Mouse (Mus musculus) spleen, embryonic (tissue): ENCODE measurements around the gene Grm3.

Source experiments
- CTCF ChIA-PET: fragments of 350-600 bp; sonication (Branson Sonifier 250); formaldehyde crosslinking; loops from one replicate; lab custom pipeline; 2022; lab: Charles Lee

Grm3 gene

DNA sequence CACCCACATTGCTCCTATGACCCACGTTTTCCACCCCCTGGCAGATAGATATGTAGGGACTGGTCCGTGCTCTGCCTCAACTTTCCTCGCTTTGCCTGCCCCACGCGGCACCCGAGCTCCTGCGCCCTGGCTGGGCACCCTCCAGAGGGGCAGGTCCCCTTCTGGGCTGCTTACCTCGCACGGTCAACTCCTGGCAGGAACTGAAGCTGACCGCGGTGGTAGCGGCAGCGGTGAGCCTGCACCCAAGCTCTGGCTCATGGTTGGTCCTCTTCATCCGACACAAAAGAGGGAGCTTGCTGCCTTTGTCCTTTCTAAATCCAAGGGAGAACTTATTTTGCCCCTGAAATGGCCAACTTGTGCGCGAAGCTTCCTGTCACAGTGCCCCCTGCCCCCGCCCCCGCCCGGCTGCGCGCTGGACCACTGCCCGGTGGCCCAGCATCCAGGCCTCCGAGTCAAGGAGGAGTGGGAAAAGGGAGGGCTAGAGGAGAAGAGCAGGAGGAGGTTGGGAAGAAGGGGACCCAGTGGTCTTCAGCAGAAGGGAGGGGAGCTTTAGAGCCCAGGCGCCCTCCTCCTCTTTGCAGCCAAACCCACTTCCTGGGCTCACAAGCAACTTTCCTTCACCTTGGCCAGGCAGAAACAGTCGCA, at the start of gene Grm3:
Gene Grm3, minus strand, starts transcription at position 215 of the 645 bp plus-strand sequence.
- CTCF ChIA-PET: no interaction called here

DNA sequence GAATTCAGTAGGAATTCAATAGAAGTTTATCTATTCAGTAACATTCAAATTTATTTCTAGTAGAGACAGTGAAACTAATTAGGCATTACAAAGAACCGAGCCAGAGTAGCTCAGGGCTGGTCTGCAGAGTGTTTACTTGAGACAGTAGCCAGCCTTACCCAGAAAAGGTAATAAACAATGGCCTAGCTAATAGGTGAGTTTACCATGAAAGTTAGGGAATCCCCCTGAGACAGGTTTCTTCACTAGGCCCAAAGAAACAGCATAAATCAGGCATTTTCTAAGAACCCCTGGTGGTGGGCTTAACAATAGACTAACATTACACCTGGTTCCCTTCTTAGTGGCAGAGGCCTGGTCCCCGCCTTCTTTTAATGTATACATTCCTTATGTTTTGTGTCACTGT, 30.8 kb upstream of the Grm3 start:
- CTCF ChIA-PET: no interaction called here

DNA sequence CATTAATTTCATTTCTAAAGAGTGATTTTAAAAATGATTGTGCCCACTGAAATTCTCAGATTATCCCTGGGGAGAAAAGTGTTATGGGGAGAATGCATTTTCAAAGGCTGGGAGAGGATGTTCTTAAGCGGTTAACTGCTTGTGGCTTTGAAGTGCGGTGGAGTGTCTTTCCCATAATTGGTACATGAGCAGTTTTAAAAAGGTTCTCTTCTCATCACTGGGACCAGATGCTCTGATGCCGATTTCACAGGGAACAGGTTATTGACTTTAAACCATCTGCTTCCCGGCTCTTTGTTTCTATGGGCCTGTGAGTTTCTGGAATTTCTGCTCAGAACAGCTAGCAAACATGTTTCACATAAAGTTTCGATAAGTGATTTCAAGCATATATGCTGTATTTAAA, 23.2 kb upstream of the Grm3 start:
- CTCF ChIA-PET: no interaction called here

GRCm38 (mm10) chr5:9744120-9744519, 19.1 kb upstream of the Grm3 start:
- CTCF ChIA-PET: no interaction called here

DNA sequence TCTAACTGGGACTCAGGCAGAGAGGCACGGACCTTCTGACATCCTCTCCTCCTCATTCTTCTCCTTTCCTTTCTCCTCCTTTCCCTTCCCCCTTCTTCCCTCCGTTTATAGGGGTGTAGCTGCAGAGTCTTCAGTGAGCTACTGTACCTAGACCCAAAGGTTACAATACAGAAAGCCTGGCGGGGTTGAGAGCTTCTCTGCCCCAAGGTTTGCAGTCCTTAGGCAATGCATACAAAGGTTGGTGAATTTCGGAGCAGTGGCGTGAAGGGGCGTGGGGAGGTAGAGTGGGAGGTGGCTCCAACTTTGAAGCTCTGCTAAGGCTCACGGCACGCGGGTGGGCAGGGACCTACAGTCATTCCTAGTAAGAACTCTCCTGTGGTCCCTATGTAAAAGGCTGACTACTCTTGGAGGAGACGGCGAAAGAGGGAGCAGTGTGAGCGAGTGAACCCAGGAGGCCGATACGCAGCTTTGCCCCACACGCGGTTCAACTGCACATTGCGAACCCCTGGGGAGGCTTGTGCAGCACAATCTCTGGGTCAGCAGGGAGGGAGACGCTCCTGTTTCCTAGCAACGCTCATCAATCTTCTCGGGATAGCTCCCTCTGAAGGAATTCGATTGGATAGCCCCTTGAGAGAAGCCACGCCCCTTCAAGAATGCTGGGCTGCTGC, 765 bp upstream of the Grm3 start:
- CTCF ChIA-PET: no interaction called here

DNA sequence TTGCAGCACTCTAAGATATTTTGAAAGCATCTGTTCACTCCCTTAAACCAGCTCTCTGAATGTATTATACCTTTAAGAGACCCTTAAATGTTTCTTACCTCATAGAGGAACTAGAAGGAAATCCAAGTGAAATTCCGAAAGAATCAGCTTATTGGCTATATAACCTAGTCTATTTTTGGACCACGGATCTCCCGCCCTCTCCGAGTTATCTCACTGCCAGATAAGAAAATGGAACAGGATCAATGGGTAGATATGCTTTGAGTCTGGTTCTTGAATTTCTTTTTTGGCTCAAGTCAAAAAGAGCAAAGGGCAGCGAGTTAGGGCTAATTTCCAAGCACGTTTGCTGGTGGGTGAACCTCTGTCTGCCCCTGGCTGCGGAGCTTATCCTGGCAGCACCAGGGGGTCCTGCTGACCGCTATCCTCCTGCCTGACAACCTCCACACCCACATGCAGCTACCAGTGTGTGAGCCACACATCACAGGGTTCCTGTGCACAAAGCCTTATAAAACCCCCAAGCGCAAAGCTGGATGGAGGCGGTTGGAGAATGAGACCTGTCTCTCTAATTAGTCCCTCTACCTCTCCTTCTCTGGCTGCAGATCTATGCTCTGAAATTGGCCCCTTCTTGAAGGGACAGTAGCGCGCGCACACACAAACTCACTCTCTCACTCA, 549 bp downstream of the Grm3 start:
- CTCF ChIA-PET: no interaction called here

DNA sequence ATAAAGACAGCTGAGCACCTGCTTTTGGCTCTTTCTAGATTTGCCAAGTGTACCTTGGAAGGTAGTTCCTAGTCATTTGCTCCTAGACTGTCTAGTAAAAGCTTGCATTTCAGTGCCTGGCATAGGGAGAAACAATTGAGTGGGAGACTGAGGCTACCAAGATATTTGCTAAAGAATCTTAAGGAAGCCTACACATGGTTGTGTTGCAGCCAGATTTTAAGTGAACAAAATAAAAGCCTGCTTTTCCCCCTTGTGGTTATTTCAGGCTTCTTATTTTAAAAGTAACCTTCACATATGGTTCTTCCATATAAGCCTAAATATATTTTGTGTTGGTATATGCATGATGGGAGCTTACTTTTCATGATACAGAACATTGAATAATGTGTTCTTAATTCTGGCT, 3.8 kb downstream of the Grm3 start:
- CTCF ChIA-PET: no interaction called here

GRCm38 (mm10) chr5:9716295-9716694, 8.7 kb downstream of the Grm3 start:
- CTCF ChIA-PET: no interaction called here

GRCm38 (mm10) chr5:9707096-9707495, 17.9 kb downstream of the Grm3 start:
- CTCF ChIA-PET: no interaction called here

GRCm38 (mm10) chr5:9703385-9704009, 21.5 kb downstream of the Grm3 start:
- CTCF ChIA-PET: no interaction called here

DNA sequence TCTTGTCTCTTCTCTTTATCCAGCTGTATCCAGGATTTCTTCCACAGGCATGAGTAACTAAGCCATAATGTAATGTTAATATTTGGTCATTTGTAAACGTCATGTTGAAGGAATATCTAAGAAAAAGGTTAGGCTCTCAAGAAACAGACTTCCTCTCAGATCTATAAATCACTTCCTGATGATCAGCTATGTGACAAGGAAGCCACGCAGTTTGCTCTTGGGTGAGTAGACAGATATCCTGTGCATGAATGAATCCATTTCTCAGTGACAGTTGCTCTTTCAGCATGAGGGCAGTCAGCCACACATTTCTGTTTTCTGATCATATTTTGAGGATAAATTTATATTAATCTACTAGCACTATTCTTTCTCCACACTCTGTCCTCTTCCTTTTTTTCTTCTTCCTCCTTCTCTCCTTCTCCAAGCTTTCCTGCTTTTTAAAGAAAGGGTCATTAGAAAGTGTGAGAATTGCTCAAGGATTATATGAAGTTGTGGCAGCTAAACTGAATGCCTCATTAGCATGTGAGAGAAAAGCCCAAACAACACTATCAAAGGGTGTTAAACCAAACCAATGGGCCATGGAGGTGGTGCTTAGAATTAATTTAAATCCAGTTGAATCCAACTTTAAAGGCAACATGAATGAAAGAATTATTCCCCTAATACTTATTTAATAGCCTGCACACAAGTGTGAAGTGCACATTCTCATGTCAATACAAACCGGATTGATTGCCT, 22.1 kb downstream of the Grm3 start:
- CTCF ChIA-PET: no interaction called here

GRCm38 (mm10) chr5:9692333-9692732, 32.6 kb downstream of the Grm3 start:
- CTCF ChIA-PET: no interaction called here

DNA sequence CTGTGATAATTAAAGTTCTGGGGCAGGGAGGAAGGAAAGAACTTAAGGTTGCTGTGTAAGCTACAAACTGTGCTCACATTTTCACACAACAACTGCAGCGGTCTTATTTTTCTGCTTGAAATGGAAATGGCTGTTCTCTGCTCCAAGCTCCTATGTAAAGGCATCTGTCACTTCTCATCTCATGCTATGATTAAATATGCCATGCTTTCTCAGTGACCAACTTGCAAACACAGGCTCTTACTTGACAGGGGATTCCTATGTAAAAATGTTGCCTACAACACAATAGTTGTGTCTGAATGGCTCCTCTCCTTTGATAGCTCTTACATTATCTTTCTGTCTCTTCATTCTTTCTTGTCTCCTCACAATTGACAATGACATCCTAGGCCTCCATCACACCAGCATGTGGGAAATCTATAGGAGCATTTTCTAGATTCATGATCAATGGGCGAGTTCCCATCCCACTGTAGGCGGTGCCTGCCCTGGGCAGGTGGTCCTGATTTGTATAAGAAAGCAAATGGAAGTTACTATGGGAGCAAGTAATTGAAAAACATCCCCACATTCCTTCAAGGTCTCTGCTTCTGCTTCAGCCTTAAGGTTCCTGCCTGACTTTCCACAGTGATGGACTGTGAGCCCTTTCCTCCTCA, 34.2 kb downstream of the Grm3 start:
- CTCF ChIA-PET: no interaction called here

GRCm38 (mm10) chr5:9690192-9690591, 34.8 kb downstream of the Grm3 start:
- CTCF ChIA-PET: interaction anchor here (0.6 kb wide), 1 partner anchor 30 kb away, joined by 8 read pairs; no protein-coding TSS in a partner anchor

GRCm38 (mm10) chr5:9683204-9683603, 41.8 kb downstream of the Grm3 start:
- CTCF ChIA-PET: no interaction called here

DNA sequence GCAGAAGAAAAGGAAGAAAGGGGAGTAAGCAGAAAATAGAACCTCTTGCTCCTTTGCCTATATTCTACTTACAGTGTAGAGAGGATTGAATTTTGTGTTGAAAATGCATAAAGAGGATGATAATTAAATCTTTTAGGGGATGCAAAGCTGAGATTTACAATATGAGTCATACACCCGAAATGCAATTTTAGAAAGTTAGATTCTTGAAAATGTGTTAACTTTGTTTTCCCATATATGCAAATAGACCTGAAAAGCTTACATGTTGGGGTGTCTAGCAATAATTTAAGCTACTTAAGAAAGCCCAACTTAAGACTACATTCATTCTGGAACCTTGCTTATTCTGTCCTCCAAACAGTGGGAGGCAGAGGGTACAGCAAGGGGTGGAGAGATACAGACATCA, 56.0 kb downstream of the Grm3 start:
- CTCF ChIA-PET: no interaction called here

DNA sequence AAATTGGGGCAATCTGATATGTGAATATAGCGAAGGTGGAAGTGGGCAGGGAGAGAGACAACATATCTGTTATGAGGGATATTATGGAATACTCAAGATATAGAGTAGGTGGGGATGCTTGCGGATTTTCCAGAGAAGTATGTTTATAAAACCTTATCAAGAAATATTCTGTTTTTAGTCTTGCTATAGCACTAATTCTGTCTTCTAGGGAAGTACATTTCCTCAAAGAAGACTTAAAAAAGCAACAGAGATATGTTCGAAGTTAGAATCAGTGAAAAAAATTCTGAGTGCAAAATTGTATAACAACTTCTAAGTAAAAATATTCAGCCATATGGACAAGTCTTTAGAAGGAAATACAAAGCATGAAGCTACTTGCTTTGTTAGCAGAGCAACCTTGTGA, 61.6 kb downstream of the Grm3 start:
- CTCF ChIA-PET: no interaction called here

GRCm38 (mm10) chr5:9661870-9662589, 62.9 kb downstream of the Grm3 start:
- CTCF ChIA-PET: no interaction called here

DNA sequence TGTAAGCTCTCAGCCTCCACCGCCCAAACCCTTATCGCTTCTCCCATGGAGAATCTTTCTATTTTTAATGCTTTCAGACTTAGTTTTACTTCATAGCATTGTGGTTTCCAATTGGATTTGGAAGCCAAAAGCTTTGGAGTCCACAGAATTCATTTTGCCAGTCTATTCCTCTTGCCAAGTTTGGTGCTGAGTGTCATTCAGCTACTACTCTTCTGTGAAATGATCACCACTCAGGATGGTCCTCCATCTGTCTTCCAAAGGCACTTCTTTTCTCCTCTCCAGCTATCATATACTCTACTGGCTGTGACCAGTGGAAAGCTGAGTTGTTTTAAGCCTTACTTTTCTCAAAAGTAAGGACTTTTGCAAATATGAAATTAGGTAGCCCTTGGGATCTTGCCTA, 86.4 kb downstream of the Grm3 start:
- CTCF ChIA-PET: no interaction called here

- CTCF ChIA-PET: no interaction called here
Observed at GRCm38 (mm10) chr5:9627220-9627619, 97.8 kb downstream of the Grm3 start.

DNA sequence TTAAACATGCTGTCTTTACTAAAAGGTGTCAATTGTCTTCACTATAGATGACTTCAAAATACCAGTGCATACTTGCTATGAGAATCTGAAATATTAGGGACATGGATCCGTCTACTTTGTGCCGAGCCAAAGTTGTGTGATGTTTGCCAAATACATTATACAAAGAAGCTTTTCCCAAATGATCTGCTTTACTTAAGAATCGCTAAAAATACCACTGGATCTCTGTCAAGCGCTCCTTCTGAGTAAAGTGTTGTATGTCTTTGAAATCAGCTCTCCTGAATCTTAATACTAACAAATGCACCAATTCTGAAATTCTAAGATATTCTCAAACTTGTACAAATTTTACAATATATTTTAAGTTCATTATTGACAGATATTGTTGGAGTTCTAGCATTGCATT, 100.6 kb downstream of the Grm3 start:
- CTCF ChIA-PET: no interaction called here
